Mouse (Mus musculus): ENCODE results near the gene Ano2. TPM values are rescaled to one million over a fixed set of nuclear protein-coding genes. Genes with fewer than 3 reads are reported as not detected.

Ano2 gene
- polyA plus RNA-seq, 1 experiment from 2014 or later = 1.5 TPM

DNA sequence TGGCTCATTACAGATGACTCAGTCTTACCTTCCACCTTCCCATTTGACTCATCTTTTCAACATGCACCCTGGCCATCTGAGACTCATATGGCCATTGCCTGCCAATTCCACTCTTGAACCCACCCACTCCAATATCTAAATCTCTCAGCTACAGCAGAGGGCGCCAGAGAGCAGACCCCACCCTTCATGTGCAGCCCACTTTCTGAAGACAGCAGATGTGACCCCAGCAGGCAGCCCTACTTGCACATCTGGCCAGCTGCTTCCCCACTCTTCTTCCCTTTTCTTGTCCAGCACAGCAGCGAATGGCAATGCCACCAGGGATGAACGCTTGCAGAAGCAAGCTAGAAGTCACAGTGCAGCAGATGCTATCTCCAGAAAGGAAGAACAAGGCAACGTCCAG is 355.7 kb downstream of the Ano2 start:
- no peak for ATAC-seq
- H3K4me2 ChIP-seq (replicated peaks; ENCODE audit: low read depth) = no peak overlapping the region
- H3K27ac ChIP-seq (ENCODE audit: low read depth, low read length) = no peak overlapping the region
- WGBS = 37% methylated on average over 4 of the region's 4 CpGs
- H3K4me3 ChIP-seq (ENCODE audit: low read depth, low read length) = no peak overlapping the region
- H3K9me3 ChIP-seq (ENCODE audit: control insufficient read depth) = no peaks in the 10 kb centered on the region
- H3K27me3 ChIP-seq (replicated peaks; ENCODE audit: control insufficient read depth, insufficient read depth, low read length) = no peaks in the 10 kb centered on the region
- H3K4me1 ChIP-seq (replicated peaks; ENCODE audit: control insufficient read depth, insufficient read depth, low read length) = no peaks in the 10 kb centered on the region
- TF ChIP-seq CTCF (IDR thresholded peaks at IDR 0.05; ENCODE audit: low read depth) = peak; percentile 68
- no peak overlapping the region for H3K9ac ChIP-seq (ENCODE audit: low read depth, low read length)
- H3K36me3 ChIP-seq (ENCODE audit: control insufficient read depth, insufficient read depth) = no peaks in the 10 kb centered on the region

DNA sequence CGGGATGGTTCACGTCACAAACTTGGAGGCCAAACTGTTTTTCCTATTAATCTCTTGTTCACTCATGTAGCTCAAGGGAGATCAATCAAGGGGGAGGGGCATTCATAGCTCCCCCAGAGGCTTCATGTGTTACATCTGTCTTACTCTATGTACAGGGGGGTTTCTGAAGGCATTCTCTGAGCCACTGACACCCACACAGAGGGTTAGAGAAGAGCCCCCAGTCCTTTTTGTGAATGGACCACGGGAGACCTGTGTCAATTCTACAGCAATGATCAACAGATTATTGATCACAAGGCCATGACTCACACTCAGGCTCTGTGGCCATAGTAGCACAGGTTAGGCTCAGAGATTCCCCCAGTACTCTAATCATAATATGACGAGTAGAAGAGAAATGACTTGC is 358.0 kb downstream of the Ano2 start:
- ATAC-seq = no peak
- Histone ChIP-seq H3K36me3 (ENCODE audit: control insufficient read depth, insufficient read depth) (no peaks in the 10 kb centered on the region), H3K4me1 (replicated peaks; ENCODE audit: control insufficient read depth, insufficient read depth, low read length) (no peaks in the 10 kb centered on the region), H3K9ac (ENCODE audit: low read depth, low read length) (no peak overlapping the region), H3K4me2 (replicated peaks; ENCODE audit: low read depth) (no peak overlapping the region), H3K4me3 (ENCODE audit: low read depth, low read length) (no peak overlapping the region), H3K9me3 (ENCODE audit: control insufficient read depth) (no peaks in the 10 kb centered on the region), H3K27me3 (replicated peaks; ENCODE audit: control insufficient read depth, insufficient read depth, low read length) (no peaks in the 10 kb centered on the region), H3K27ac (ENCODE audit: low read depth, low read length) (no peak overlapping the region)
- no peak for TF ChIP-seq CTCF (IDR thresholded peaks at IDR 0.05; ENCODE audit: low read depth)
- WGBS = 56% methylated on average over 4 of the region's 4 CpGs

- no peaks in the 10 kb centered on the region for H3K27me3 ChIP-seq (replicated peaks; ENCODE audit: control insufficient read depth, insufficient read depth, low read length)
- H3K4me1 ChIP-seq (replicated peaks; ENCODE audit: control insufficient read depth, insufficient read depth, low read length) = no peaks in the 10 kb centered on the region
- ATAC-seq = no peak
- H3K27ac ChIP-seq (ENCODE audit: low read depth, low read length) = no peak overlapping the region
- no peaks in the 10 kb centered on the region for H3K9me3 ChIP-seq (ENCODE audit: control insufficient read depth)
- no peak overlapping the region for H3K9ac ChIP-seq (ENCODE audit: low read depth, low read length)
- H3K4me3 ChIP-seq (ENCODE audit: low read depth, low read length) = no peak overlapping the region
- H3K4me2 ChIP-seq (replicated peaks; ENCODE audit: low read depth) = no peak overlapping the region
- no peaks in the 10 kb centered on the region for H3K36me3 ChIP-seq (ENCODE audit: control insufficient read depth, insufficient read depth)
- TF ChIP-seq CTCF (IDR thresholded peaks at IDR 0.05; ENCODE audit: low read depth) = no peak
- 61% methylated on average over 5 of the region's 5 CpGs for WGBS
These were observed 362.9 kb downstream of the Ano2 start for GRCm38 (mm10) chr6:126053136-126053535.

DNA sequence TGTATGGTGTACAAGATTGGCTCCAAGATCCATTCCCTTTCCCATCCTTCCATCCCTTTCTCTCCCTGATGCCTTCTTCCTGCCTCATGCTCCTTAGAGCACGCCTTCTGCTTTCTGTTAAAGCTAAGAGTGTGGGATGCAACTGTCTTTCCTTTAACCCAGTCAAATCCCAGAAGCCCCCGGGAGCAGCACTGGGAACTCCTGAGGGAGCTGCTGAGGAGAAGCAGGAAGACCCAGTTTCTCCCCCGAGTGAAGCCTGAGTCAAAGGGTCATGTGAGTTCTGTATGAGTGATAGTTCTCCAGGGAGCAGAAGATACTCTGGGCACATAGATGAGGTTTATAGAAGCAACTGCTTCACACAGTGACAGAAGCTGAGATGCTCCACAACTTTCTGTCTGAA is 367.5 kb downstream of the Ano2 start:
- no peak for ATAC-seq
- Histone ChIP-seq H3K9ac (ENCODE audit: low read depth, low read length) (no peak overlapping the region), H3K4me1 (replicated peaks; ENCODE audit: control insufficient read depth, insufficient read depth, low read length) (no peaks in the 10 kb centered on the region), H3K4me3 (ENCODE audit: low read depth, low read length) (no peak overlapping the region), H3K27ac (ENCODE audit: low read depth, low read length) (no peak overlapping the region), H3K36me3 (ENCODE audit: control insufficient read depth, insufficient read depth) (no peaks in the 10 kb centered on the region), H3K4me2 (replicated peaks; ENCODE audit: low read depth) (no peak overlapping the region), H3K27me3 (replicated peaks; ENCODE audit: control insufficient read depth, insufficient read depth, low read length) (no peaks in the 10 kb centered on the region), H3K9me3 (ENCODE audit: control insufficient read depth) (no peaks in the 10 kb centered on the region)
- 62% methylated on average over 3 of the region's 3 CpGs for WGBS
- no peak for TF ChIP-seq CTCF (IDR thresholded peaks at IDR 0.05; ENCODE audit: low read depth)

DNA sequence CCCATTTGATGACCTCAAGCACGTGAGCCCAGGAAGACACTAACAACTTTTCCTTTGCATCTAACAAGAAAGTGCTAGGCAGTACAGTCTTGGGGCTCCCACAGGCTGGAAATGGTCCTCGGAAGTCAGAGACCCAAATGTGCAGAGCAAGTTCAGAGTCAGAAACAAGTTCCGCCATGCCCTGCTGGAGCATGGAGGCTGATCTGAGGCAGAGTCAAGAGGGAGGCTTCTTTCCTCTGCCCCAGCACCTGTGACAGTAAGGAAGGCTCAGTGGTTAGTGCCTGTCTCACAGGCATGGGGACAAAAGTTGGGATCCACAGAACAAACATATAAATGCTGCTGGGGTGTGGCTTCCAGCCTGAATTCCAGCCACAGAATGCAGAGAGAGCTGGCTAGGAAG is 390.3 kb downstream of the Ano2 start:
- no peaks in the 10 kb centered on the region for H3K36me3 ChIP-seq (ENCODE audit: control insufficient read depth, insufficient read depth)
- no peak for TF ChIP-seq CTCF (IDR thresholded peaks at IDR 0.05; ENCODE audit: low read depth)
- no peaks in the 10 kb centered on the region for H3K4me1 ChIP-seq (replicated peaks; ENCODE audit: control insufficient read depth, insufficient read depth, low read length)
- H3K27me3 ChIP-seq (replicated peaks; ENCODE audit: control insufficient read depth, insufficient read depth, low read length) = no peaks in the 10 kb centered on the region
- H3K4me3 ChIP-seq (ENCODE audit: low read depth, low read length) = no peak overlapping the region
- H3K9me3 ChIP-seq (ENCODE audit: control insufficient read depth) = no peaks in the 10 kb centered on the region
- H3K27ac ChIP-seq (ENCODE audit: low read depth, low read length) = no peak overlapping the region
- no peak overlapping the region for H3K4me2 ChIP-seq (replicated peaks; ENCODE audit: low read depth)
- H3K9ac ChIP-seq (ENCODE audit: low read depth, low read length) = no peak overlapping the region
- no peak for ATAC-seq
- WGBS = 82% methylated on average over 3 of the region's 3 CpGs

DNA sequence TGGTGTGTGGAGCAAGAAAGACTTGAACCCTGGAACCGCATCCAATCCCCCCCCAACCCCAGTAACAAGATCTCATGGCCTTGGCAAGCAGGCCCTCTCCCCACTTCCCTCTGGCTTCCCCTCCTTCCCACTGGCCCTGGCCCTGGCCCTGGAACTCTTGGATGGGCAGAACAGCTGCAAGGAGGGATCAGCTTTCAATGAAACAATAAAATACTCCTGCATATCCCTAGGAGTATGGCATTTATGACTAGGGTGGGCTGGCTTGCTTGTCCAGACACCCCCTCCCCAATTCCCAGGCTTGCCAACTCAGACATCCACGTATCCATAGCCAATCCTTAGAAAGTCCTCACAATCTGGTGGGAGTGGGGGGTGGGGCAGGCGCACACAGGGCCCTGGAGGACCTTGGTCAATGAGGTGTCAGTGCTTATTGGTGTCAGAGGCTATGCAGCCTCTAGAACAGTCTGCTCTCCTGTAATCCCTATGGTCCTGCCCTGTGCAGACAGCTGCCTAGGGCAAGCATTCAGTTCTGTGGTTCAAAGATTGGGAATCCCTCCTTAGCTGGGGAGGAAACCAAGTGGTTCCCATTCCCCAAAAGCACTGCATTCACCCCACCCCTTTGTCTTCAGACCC is 396.2 kb downstream of the Ano2 start:
- no peaks in the 10 kb centered on the region for H3K4me1 ChIP-seq (replicated peaks; ENCODE audit: control insufficient read depth, insufficient read depth, low read length)
- TF ChIP-seq CTCF (IDR thresholded peaks at IDR 0.05; ENCODE audit: low read depth) = no peak
- H3K36me3 ChIP-seq (ENCODE audit: control insufficient read depth, insufficient read depth) = no peaks in the 10 kb centered on the region
- no peak overlapping the region for H3K27ac ChIP-seq (ENCODE audit: low read depth, low read length)
- no peak overlapping the region for H3K4me3 ChIP-seq (ENCODE audit: low read depth, low read length)
- no peak overlapping the region for H3K9ac ChIP-seq (ENCODE audit: low read depth, low read length)
- WGBS = 71% methylated on average over 3 of the region's 3 CpGs
- H3K27me3 ChIP-seq (replicated peaks; ENCODE audit: control insufficient read depth, insufficient read depth, low read length) = no peaks in the 10 kb centered on the region
- ATAC-seq = no peak
- no peaks in the 10 kb centered on the region for H3K9me3 ChIP-seq (ENCODE audit: control insufficient read depth)
- H3K4me2 ChIP-seq (replicated peaks; ENCODE audit: low read depth) = no peak overlapping the region

Measured in intestine, postnatal 0 days (tissue).